Mouse (Mus musculus) cortical plate, adult 2 months (tissue): ENCODE data around the gene 1190005I06Rik.

ENCODE experiments used
- CTCF ChIP-seq: fragments of 200-500 bp; IDR thresholded peaks from 2 replicates; pipeline ENCODE4 v1.5.1; 2011; ENCODE audit warnings: mild to moderate bottlenecking, control low read depth, low read length; ENCODE audit not compliant: insufficient read depth; ENCODE audit errors: extremely low read depth
- POLR2A ChIP-seq: fragments of 200-500 bp; IDR thresholded peaks from 2 replicates; pipeline ENCODE4 v1.6.1; 2011; ENCODE audit warnings: mild to moderate bottlenecking, low read length, control low read depth; ENCODE audit not compliant: insufficient read depth; ENCODE audit errors: extremely low read depth

- peak; percentile 72 for TF ChIP-seq CTCF
- TF ChIP-seq POLR2A: no peak
Measured at GRCm38 (mm10) chr8:120599504-120599903, 47.9 kb downstream of the 1190005I06Rik start.
